Mouse (Mus musculus) stomach, embryonic 16.5 days (tissue): ENCODE measurements around the gene Specc1. TPM values are rescaled to one million over a fixed set of nuclear protein-coding genes. Genes with fewer than 3 reads are reported as not detected.

ENCODE experiments used
- ATAC-seq: fragments of 200-750 bp; cut with Nextera tagmentation; 2 replicates; pipeline ENCODE4 v1.8.0; 2017; ENCODE audit warnings: moderate number of reproducible peaks, moderate TSS enrichment; ENCODE audit not compliant: insufficient read depth, low FRiP score
- H3K27ac ChIP-seq: fragments of 300-500 bp; sonication (generic); 2 replicates; pipeline ENCODE4 v1.5.1; 2014; ENCODE audit warnings: low read length
- H3K27me3 ChIP-seq: fragments of 300-500 bp; sonication (generic); 2 replicates; pipeline ENCODE4 v1.6.1; 2014; ENCODE audit warnings: low read length, control low read depth, mixed read lengths; ENCODE audit not compliant: control insufficient read depth, insufficient read depth
- H3K36me3 ChIP-seq: fragments of 300-500 bp; sonication (generic); 2 replicates; pipeline ENCODE4 v1.6.1; 2014; ENCODE audit warnings: low read length; ENCODE audit not compliant: control insufficient read depth, insufficient read depth
- H3K4me1 ChIP-seq: fragments of 300-500 bp; sonication (generic); 2 replicates; pipeline ENCODE4 v1.6.1; 2014; ENCODE audit warnings: low read length, control low read depth, mixed read lengths; ENCODE audit not compliant: control insufficient read depth, insufficient read depth
- H3K4me2 ChIP-seq: fragments of 300-500 bp; sonication (generic); 2 replicates; pipeline ENCODE4 v1.6.1; 2014; ENCODE audit warnings: low read depth, low read length, mixed read lengths
- H3K4me3 ChIP-seq: fragments of 300-500 bp; sonication (generic); replicated peaks from 2 replicates; pipeline ENCODE4 v1.5.1; 2014; ENCODE audit warnings: mild to moderate bottlenecking, low read length
- H3K9ac ChIP-seq: fragments of 300-500 bp; sonication (generic); 2 replicates; pipeline ENCODE4 v1.6.1; 2014; ENCODE audit warnings: low read length
- H3K9me3 ChIP-seq: fragments of 300-500 bp; sonication (generic); replicated peaks from 2 replicates; pipeline ENCODE4 v1.6.1; 2016; ENCODE audit warnings: low read length, control low read depth; ENCODE audit not compliant: control insufficient read depth
- WGBS: fragments of 180-500 bp; shearing (Covaris S2); extraction: QIAGEN DNeasy Blood & Tissue Kit; methylation state at CpG from one replicate; pipeline ENCODE4 v1.1.7; 2014; 5-methylcytosine and 5-hydroxymethylcytosine counted together
- polyA plus RNA-seq: library from polyadenylated mRNA; unstranded; fragments of >200 nt; fragmentation: Nextera tagmentation; extraction: Ambion mirVana; gene quantifications from 2 replicates; pipeline ENCODE4 v1.2.1, GENCODE M21; 2015

Specc1 gene
- polyA plus RNA-seq, 1 experiment from 2014 or later: 7.7 TPM

- H3K4me2 ChIP-seq: no peak overlapping the region
- ATAC-seq: no peak
- H3K9ac ChIP-seq: no peak overlapping the region
- no peaks in the 10 kb centered on the region for H3K9me3 ChIP-seq
- H3K4me1 ChIP-seq: no peaks in the 10 kb centered on the region
- H3K36me3 ChIP-seq: no peaks in the 10 kb centered on the region
- H3K27me3 ChIP-seq: no peaks in the 10 kb centered on the region
- H3K27ac ChIP-seq: no peak overlapping the region
- WGBS: 91% methylated on average over 3 of the region's 3 CpGs
- H3K4me3 ChIP-seq: no peak overlapping the region
Observed at GRCm38 (mm10) chr11:62168146-62168545, 211.6 kb downstream of the Specc1 start.

DNA sequence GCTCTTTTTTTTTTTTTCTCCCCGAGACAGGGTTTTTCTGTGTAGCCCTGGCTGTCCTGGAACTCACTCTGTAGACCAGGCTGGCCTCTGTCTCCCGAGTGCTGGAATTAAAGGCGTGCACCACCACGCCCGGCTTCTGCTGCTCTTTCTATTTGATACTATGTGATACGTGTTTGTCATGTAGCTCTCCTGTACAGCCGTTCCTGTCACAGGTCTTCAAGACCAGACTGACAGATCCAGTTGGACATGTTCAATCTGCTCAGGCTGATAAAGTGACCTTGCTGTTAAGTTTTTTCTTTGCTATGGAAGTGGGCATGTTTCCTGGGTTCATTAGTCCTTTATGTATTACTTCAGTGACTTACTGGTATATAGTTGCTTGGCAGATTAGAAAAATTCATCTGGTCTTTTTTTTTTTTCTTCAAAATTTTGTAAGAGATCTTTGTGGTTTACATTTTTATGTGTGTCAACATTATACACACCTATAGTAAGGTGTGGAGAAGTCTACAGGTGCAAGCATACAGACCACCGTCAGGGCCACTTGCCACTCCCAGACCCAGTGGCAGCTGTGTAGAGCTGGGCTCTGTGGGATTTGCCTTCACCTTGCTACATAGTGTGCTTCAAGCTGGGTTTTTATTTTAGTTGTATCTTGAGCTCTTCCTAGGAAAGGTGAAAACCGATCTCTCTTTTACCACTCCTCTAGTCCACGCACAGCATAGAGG, 221.0 kb downstream of the Specc1 start:
- Histone ChIP-seq H3K27ac (peak overlapping the region; percentile 62; the same call in 1 of the 2 replicates), H3K9ac (no peak overlapping the region), H3K4me2 (no peak overlapping the region), H3K4me1 (no peaks in the 10 kb centered on the region), H3K4me3 (no peak overlapping the region), H3K36me3 (no peaks in the 10 kb centered on the region), H3K27me3 (no peaks in the 10 kb centered on the region), H3K9me3 (no peaks in the 10 kb centered on the region)
- WGBS: 67% methylated on average over 10 of the region's 10 CpGs
- peak; percentile 68 for ATAC-seq

GRCm38 (mm10) chr11:62180791-62181190, 224.2 kb downstream of the Specc1 start:
- no peak for ATAC-seq
- WGBS: 90% methylated on average over 6 of the region's 6 CpGs

GRCm38 (mm10) chr11:62184900-62185299, 228.3 kb downstream of the Specc1 start:
- no peak for ATAC-seq
- 86% methylated on average over 4 of the region's 4 CpGs for WGBS
- H3K36me3 ChIP-seq: no peaks in the 10 kb centered on the region

More at GRCm38 (mm10) chr11:62180791-62181190, 224.2 kb downstream of the Specc1 start:
- H3K9me3 ChIP-seq: no peaks in the 10 kb centered on the region
- H3K36me3 ChIP-seq: no peaks in the 10 kb centered on the region
- no peak overlapping the region for H3K4me3 ChIP-seq
- H3K27me3 ChIP-seq: no peaks in the 10 kb centered on the region
- no peak overlapping the region for H3K27ac ChIP-seq
- H3K4me2 ChIP-seq: no peak overlapping the region
- H3K4me1 ChIP-seq: no peaks in the 10 kb centered on the region
- H3K9ac ChIP-seq: no peak overlapping the region

DNA sequence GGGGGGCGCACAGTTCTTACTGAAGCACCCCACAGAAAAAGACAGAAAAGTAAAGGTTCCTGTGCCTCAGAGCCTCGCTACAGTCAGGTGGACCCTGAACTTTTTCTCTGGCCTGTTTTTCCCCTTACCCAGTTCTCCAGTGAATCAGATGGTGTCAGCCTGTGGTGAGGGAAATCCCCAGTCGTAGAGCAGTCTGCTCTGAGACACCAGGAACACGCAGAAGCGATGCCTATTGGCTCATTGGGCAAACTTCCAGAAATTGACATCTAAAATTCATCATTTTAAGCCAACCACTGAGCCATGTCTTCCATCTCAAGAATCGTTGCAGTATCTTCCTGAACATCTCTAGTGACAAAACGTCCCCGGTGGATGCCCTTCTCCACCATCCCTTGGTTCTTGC, 230.5 kb downstream of the Specc1 start:
- 86% methylated on average over 8 of the region's 8 CpGs for WGBS
- no peak for ATAC-seq

More at GRCm38 (mm10) chr11:62184900-62185299, 228.3 kb downstream of the Specc1 start:
- Histone ChIP-seq H3K4me3 (no peak overlapping the region), H3K9me3 (no peaks in the 10 kb centered on the region), H3K4me1 (no peaks in the 10 kb centered on the region), H3K9ac (no peak overlapping the region), H3K27me3 (no peaks in the 10 kb centered on the region), H3K4me2 (no peak overlapping the region), H3K27ac (no peak overlapping the region)

DNA sequence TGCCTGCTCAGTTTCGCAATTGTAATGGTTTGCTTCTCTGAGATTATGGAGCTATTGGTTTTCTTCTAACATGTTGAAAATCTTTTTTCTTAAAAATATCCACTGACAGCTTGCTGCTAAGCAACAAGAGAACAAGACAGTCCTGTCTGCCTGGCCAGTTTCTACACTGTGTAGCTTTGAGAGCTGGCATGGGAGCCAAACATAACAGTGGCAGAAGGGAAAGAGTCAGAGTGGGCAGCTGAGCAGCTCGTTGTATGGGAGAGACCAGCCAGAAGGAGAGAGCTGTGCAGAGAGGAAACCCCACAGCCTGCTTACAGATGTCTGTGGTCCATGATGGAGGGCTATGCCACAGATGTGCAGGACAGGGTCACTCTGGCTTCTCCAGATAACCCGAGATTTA, 235.5 kb downstream of the Specc1 start:
- no peak for ATAC-seq
- no peak overlapping the region for H3K9ac ChIP-seq
- H3K9me3 ChIP-seq: no peaks in the 10 kb centered on the region
- H3K36me3 ChIP-seq: no peaks in the 10 kb centered on the region
- H3K27me3 ChIP-seq: no peaks in the 10 kb centered on the region
- no peak overlapping the region for H3K4me3 ChIP-seq
- H3K4me2 ChIP-seq: no peak overlapping the region
- no peak overlapping the region for H3K27ac ChIP-seq
- WGBS: 78% methylated on average over 3 of the region's 3 CpGs
- no peaks in the 10 kb centered on the region for H3K4me1 ChIP-seq

More for the DNA sequence above, 230.5 kb downstream of the Specc1 start:
- no peak overlapping the region for H3K27ac ChIP-seq
- no peaks in the 10 kb centered on the region for H3K27me3 ChIP-seq
- no peak overlapping the region for H3K4me2 ChIP-seq
- H3K4me1 ChIP-seq: no peaks in the 10 kb centered on the region
- H3K9ac ChIP-seq: no peak overlapping the region
- no peaks in the 10 kb centered on the region for H3K9me3 ChIP-seq
- H3K36me3 ChIP-seq: no peaks in the 10 kb centered on the region
- H3K4me3 ChIP-seq: no peak overlapping the region

DNA sequence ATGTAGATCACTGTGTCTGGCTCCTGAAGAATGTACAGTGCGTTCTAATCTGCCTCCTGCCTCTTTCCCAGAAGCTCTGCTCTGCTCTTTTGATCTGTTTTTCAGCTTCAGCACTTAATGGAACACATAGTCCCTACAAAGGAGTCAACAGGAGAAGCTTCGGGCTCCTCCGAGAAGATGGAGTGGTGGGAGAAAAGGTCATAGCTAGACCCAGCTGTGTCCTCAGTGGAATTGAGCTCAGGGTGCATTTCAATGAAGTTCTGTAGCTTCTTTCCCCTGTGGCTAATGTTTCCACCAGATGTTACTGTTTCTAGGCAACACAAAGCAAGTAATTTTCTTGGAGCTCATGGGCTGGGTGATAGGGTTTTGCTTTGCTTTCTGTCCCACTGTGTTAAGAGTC, 236.6 kb downstream of the Specc1 start:
- Histone ChIP-seq H3K36me3 (no peaks in the 10 kb centered on the region), H3K9ac (no peak overlapping the region), H3K27ac (no peak overlapping the region), H3K4me1 (no peaks in the 10 kb centered on the region), H3K27me3 (no peaks in the 10 kb centered on the region), H3K4me3 (no peak overlapping the region), H3K9me3 (no peaks in the 10 kb centered on the region), H3K4me2 (no peak overlapping the region)
- WGBS: 86% methylated on average over 3 of the region's 3 CpGs
- ATAC-seq: no peak

DNA sequence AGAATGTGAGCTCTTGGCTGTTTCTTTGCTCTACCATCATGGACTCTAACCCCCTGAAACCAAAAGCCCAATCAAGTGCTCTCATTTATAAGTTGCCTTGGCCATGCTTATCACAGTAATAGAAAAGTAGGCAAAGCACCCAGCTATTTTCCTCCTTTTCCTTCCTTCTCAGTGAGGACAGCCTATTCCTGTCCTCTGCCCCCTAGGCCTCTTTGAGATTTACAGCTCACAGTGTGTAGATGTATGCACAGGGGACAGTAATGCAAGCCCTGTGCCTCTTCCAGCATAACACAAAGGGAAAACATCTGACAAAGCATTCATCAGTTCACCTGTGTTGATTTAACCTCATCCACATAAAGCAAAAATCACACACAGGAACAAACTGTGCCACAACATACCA, 237.7 kb downstream of the Specc1 start:
- Histone ChIP-seq H3K4me1 (no peaks in the 10 kb centered on the region), H3K4me2 (no peak overlapping the region), H3K9me3 (no peaks in the 10 kb centered on the region), H3K27ac (no peak overlapping the region), H3K27me3 (no peaks in the 10 kb centered on the region), H3K9ac (no peak overlapping the region), H3K4me3 (no peak overlapping the region), H3K36me3 (no peaks in the 10 kb centered on the region)
- ATAC-seq: no peak

DNA sequence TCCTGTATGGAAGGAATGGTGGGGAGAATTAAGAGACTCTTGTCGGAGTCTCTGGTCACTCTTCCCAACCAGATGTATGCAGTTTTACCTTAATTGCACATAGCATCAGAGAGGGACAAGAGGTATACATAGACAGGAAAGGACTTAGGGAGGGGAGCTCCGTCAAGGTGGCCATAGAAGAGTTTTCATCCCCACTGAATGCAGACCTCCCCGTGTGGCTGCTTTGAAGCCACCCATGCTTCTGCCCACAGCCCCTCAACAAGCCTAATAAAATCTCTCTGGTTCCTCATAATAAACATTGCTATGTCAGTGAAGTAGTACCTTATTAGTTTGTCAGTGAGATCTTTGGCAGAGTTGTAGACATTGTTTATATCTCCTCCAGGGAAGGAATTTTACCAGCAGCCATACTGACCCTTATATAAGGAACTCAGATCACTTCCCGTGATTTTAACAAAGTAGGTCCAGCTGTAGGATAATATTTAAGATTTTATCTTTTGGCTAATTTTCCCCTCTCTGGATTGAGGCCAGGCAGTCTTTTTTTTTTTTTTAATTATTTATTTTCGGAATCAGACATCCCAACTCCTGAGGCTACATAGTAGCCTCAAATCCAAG, 244.4 kb downstream of the Specc1 start:
- Histone ChIP-seq H3K4me1 (no peaks in the 10 kb centered on the region), H3K4me3 (no peak overlapping the region), H3K27ac (no peak overlapping the region), H3K27me3 (no peaks in the 10 kb centered on the region), H3K9me3 (no peaks in the 10 kb centered on the region), H3K4me2 (no peak overlapping the region), H3K36me3 (no peaks in the 10 kb centered on the region), H3K9ac (no peak overlapping the region)
- ATAC-seq: no peak
- WGBS: 46% methylated on average over 5 of the region's 5 CpGs
